Mouse (Mus musculus): ENCODE data around the gene Nkapd1. TPM values are rescaled to one million over a fixed set of nuclear protein-coding genes. Genes with fewer than 3 reads are reported as not detected.

Gene Nkapd1
- total RNA-seq, 2 experiments from 2014 or later, result 19.6 to 25.3 TPM

Other genes with a start within 250 kb of the Nkapd1 start
- not detected in 2 replicates for gene Plet1, start 122.9 kb downstream of the Nkapd1 start, total RNA-seq (2015)
- not detected in 2 replicates for gene Plet1, start 122.9 kb downstream of the Nkapd1 start, total RNA-seq (2017)
- gene Pts, start 88.7 kb downstream of the Nkapd1 start, total RNA-seq (2015), result 97.1 and 106 TPM in 2 replicates
- gene Pts, start 88.7 kb downstream of the Nkapd1 start, total RNA-seq (2017), result 61.2 and 67.4 TPM in 2 replicates
- gene Il18, start 62.6 kb downstream of the Nkapd1 start, total RNA-seq (2015), result 9.9 and 20.1 TPM in 2 replicates
- gene Il18, start 62.6 kb downstream of the Nkapd1 start, total RNA-seq (2017), result 10.2 and 14.5 TPM in 2 replicates
- 0.39 and 0.49 TPM in 2 replicates for gene Bco2, start 62.3 kb downstream of the Nkapd1 start, total RNA-seq (2015)
- 0.85 and 1.6 TPM in 2 replicates for gene Bco2, start 62.3 kb downstream of the Nkapd1 start, total RNA-seq (2017)
- not detected in 2 replicates for gene Tex12, start 56.1 kb downstream of the Nkapd1 start, total RNA-seq (2015)
- not detected in 2 replicates for gene Tex12, start 56.1 kb downstream of the Nkapd1 start, total RNA-seq (2017)
- gene Sdhd, start 13.7 kb downstream of the Nkapd1 start, total RNA-seq (2015), result 165 and 185 TPM in 2 replicates
- gene Sdhd, start 13.7 kb downstream of the Nkapd1 start, total RNA-seq (2017), result 130 and 132 TPM in 2 replicates
- 78.7 and 89.2 TPM in 2 replicates for gene Timm8b, start 13.6 kb downstream of the Nkapd1 start, total RNA-seq (2015)
- gene Timm8b, start 13.6 kb downstream of the Nkapd1 start, total RNA-seq (2017), result 163 and 189 TPM in 2 replicates
- 0.48 TPM in 1 of 2 replicates, not detected in the other for gene Pih1d2, start 143 bp downstream of the Nkapd1 start, total RNA-seq (2015)
- gene Pih1d2, start 143 bp downstream of the Nkapd1 start, total RNA-seq (2017), result 0.40 TPM in 1 of 2 replicates, not detected in the other
- 27.6 and 28.5 TPM in 2 replicates for gene Dlat, start 42.3 kb upstream of the Nkapd1 start, total RNA-seq (2015)
- gene Dlat, start 42.3 kb upstream of the Nkapd1 start, total RNA-seq (2017), result 21.7 and 34.4 TPM in 2 replicates
- gene Dixdc1, start 122.1 kb upstream of the Nkapd1 start, total RNA-seq (2015), result not detected in 2 replicates
- not detected in 2 replicates for gene Dixdc1, start 122.1 kb upstream of the Nkapd1 start, total RNA-seq (2017)
- not detected in 2 replicates for gene 2310030G06Rik, start 129.1 kb upstream of the Nkapd1 start, total RNA-seq (2015)
- not detected in 2 replicates for gene 2310030G06Rik, start 129.1 kb upstream of the Nkapd1 start, total RNA-seq (2017)
- 1.8 and 3.9 TPM in 2 replicates for gene Cryab, start 133.9 kb upstream of the Nkapd1 start, total RNA-seq (2015)
- gene Cryab, start 133.9 kb upstream of the Nkapd1 start, total RNA-seq (2017), result 0.62 and 3.1 TPM in 2 replicates
- gene Hspb2, start 134.9 kb upstream of the Nkapd1 start, total RNA-seq (2015), result not detected in 2 replicates
- not detected in 2 replicates for gene Hspb2, start 134.9 kb upstream of the Nkapd1 start, total RNA-seq (2017)
- 5.8 and 6.4 TPM in 2 replicates for gene Fdxacb1, start 150.8 kb upstream of the Nkapd1 start, total RNA-seq (2015)
- gene Fdxacb1, start 150.8 kb upstream of the Nkapd1 start, total RNA-seq (2017), result 4.7 and 4.8 TPM in 2 replicates
- gene Alg9, start 157.6 kb upstream of the Nkapd1 start, total RNA-seq (2015), result 13.1 and 14.3 TPM in 2 replicates
- gene Alg9, start 157.6 kb upstream of the Nkapd1 start, total RNA-seq (2017), result 13.4 and 15.1 TPM in 2 replicates
- 14.7 and 15.1 TPM in 2 replicates for gene 1110032A03Rik, start 158.1 kb upstream of the Nkapd1 start, total RNA-seq (2015)
- 10.6 and 14.2 TPM in 2 replicates for gene 1110032A03Rik, start 158.1 kb upstream of the Nkapd1 start, total RNA-seq (2017)
- 17.8 and 18.7 TPM in 2 replicates for gene Ppp2r1b, start 227.8 kb upstream of the Nkapd1 start, total RNA-seq (2015)
- gene Ppp2r1b, start 227.8 kb upstream of the Nkapd1 start, total RNA-seq (2017), result 24.0 and 26.6 TPM in 2 replicates